Mouse (Mus musculus) gastrocnemius, postnatal 10 days (tissue): Measurements from ENCODE around the gene Slc1a3. TPM values are rescaled to one million over a fixed set of nuclear protein-coding genes. Genes with fewer than 3 reads are reported as not detected.

ENCODE experiments used
- DNase-seq: peaks from one replicate; pipeline ENCODE4 v3.0.0; 2021; ENCODE audit warnings: mixed read lengths
- long read RNA-seq, 2 experiments: library from polyadenylated mRNA; stranded (forward); transcript quantifications; one replicate each; pipeline ENCODE4 v2.0.0; 2021
- total RNA-seq, 2 experiments: library from RNA; stranded (reverse); gene quantifications; 2 replicates each; pipeline ENCODE4 v1.2.3; 2021

Gene Slc1a3
- 1 to 10 TPM; 3.7 to 4.3 TPM for total RNA-seq
- long read RNA-seq, experiment 1, full-length matches to known transcripts = 1 of 3 reads
- long read RNA-seq, experiment 1, partial matches to known transcripts = 0 of 3 reads
- long read RNA-seq, experiment 1, other reads (novel, unspliced or antisense) = 2 of 3 reads
- long read RNA-seq, experiment 2, full-length matches to known transcripts = 1 of 1 reads
- long read RNA-seq, experiment 2, partial matches to known transcripts = 0 of 1 reads
- long read RNA-seq, experiment 2, other reads (novel, unspliced or antisense) = 0 of 1 reads

- DNase-seq = peak; percentile 20
Observed at GRCm38 (mm10) chr15:8710146-8711006, at the start of gene Slc1a3. Gene Slc1a3, minus strand, starts transcription at chr15:8710764.

DNA sequence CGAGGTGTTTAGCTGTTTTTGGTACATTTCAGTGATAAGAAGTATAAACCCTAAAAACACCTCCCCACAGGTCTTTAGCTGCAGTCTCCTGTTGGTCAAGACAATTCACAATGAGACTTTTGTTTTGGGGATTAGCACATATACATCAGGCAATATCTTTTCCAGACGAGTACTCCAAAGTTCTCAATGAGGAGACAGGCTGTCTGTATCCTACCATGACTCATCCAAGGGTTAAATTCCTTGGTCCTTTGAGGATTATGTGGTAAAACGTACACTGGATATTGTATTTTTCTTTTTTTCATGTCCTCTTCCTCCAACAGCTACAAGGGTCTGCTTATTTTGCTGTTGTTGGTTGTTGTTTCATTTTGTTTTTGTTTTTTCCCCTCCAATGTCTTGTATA, 48.5 kb upstream of the Slc1a3 start:
- DNase-seq = no peak

GRCm38 (mm10) chr15:8756441-8756840, 45.9 kb upstream of the Slc1a3 start:
- no peak for DNase-seq

DNA sequence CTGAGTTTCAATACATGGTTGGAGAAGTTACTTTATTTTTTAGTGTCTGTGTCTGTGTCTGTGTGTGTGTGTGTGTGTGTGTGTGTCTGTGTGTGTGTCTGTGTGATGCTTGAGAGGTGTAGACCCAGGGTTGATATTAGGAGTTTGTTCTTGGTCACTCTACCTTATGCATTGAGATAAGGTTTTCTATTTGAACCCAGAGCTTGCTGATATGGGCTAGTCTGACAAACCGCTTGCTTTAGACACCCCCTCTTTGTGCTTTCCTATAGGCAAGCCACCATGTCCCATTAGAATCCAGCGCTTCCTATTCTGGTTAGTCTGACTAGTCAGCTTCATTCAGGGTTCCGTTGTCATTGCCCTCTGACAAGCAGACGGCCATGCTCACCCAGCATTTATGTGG, 39.2 kb upstream of the Slc1a3 start:
- no peak for DNase-seq

DNA sequence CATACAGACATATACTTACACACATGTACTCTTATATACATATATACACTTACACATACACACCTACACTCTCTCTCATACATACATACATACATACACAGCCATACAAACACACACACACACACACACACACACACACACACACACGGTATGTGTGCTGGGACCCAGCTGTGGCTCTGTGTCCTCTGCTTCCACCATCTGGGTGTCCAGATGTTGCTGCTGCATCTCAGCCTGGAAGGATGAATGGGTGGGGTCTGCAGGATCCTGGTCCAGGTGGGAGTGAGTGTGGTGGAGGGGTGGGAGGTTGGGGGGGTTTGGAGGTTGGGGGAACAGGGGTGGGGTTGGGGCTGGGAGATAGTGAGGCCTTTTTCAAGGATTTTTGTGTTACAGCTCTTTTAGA, 38.2 kb upstream of the Slc1a3 start:
- no peak for DNase-seq

DNA sequence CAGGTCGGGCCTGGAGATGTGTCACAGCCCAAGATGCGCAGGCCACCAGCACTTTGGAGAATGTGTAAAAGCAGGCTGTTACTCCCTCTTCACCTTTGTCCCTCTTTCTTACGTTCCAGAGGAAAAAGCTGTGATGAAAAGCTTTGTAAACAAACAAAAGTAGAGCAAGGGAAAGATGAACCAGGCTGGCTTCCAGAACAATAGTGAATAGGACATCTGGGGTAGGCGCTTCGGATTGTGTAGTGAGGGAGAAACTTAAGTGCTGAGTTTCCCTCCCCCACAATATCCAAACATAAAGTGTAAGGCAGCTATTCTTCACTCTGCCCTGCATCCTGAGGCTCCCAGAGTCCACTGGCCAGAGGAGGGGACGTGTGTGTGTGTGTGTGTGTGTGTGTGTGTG, 31.0 kb upstream of the Slc1a3 start:
- no peak for DNase-seq

- no peak for DNase-seq
Observed at GRCm38 (mm10) chr15:8740724-8741123, 30.2 kb upstream of the Slc1a3 start.

- no peak for DNase-seq
Observed at GRCm38 (mm10) chr15:8738156-8738555, 27.6 kb upstream of the Slc1a3 start.

GRCm38 (mm10) chr15:8734363-8734739, 23.8 kb upstream of the Slc1a3 start:
- DNase-seq = no peak

- no peak for DNase-seq
Observed at GRCm38 (mm10) chr15:8733669-8734362, 23.3 kb upstream of the Slc1a3 start.

DNA sequence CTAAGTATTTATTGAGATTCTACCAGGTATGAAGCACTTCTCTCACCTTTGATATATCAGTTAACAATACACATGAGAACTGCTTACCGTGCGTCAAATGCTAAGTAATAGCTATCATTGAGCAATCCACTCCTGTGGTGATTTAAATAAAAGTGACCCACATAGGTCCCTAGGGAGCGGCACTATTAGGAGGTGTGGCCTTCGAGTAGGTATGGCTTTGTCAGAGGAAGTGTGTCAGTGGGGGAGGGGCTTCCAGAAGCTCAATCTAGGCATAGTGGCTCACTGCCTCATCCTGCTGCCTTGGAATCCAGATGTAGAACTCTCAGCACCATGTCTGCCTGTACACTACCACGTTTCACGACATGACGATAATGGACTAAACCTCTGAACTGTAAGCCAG, 18.3 kb upstream of the Slc1a3 start:
- DNase-seq = no peak

DNA sequence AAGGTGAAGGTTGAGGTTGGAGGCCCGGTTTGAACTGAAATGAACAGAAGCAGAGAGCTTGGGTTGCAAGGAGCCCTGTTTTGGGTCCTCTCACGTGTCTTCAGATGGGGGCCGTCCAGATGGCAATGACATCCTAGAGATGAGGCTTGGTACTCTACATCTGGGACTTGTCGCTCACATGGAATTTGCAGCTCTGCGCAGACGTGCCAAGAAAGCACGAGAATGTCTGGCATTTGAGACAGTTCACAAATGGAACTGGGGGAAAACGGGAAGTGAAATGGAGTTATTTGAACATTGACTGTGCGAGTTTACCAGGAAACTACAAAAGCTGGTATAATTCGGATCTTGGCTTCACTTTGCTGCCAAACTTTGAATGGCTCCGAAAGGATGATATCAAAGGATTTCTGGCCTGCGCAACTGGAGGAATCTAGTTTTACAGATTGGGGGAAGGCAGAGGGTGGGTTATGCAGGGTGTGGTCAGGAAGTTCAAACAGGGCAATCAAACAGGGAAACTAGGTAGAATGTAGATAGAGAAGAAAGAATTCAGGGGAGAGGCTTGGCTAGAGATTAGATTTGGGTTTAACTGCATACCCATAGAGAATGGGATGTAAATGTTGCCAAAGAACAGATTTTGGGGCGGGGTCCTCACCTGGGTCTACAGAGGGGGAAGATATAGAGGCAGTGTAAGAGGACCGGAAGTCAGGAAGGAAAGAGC, 12.0 kb upstream of the Slc1a3 start:
- no peak for DNase-seq

DNA sequence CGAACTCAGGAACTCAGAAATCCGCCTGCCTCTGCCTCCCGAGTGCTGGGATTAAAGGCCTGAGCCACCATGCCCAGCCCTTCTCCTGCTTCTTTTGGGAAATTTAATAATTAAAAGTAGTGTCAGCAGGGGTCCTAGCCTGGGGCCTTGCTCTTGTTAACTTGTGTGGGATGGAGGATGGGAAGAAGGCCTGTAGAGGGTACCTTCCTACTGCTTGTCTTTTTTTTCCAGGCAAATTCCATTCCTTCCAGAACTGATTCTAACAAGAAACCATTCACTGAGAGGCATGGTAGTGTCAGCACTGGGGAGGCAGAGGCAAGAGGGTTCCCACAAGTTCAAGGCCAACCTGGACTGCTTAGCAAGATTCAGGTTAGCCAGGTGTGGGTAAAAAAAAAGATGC, 11.2 kb upstream of the Slc1a3 start:
- no peak for DNase-seq

- no peak for DNase-seq
Observed at GRCm38 (mm10) chr15:8721005-8721404, 10.4 kb upstream of the Slc1a3 start.

- no peak for DNase-seq
Observed at GRCm38 (mm10) chr15:8718496-8718895, 7.9 kb upstream of the Slc1a3 start.

DNA sequence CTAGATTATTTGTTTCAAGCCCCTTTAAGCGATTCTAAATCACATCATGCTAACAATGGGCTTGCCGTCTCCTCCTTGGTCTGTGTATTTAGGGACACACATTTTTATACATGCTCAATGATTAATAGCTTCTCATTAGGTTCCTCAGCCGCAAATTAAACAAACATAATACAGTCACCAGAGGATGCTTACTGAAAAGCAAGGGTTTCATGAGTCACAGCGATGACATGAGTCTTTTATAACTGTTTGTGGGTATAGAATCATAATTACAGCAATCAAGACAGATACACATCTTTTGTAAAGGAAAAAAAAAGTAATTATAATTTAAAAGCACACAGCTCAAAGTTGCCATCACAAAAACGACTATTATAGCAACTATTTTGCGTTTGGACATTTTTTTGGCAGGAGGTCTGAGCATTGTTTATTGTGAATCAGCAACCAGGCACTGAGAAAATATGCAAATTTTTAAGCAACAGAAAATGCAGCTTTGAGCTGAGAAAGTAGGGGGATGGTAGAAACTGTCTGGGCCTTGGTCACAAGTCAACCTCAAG, 6.5 kb upstream of the Slc1a3 start:
- DNase-seq = no peak

DNA sequence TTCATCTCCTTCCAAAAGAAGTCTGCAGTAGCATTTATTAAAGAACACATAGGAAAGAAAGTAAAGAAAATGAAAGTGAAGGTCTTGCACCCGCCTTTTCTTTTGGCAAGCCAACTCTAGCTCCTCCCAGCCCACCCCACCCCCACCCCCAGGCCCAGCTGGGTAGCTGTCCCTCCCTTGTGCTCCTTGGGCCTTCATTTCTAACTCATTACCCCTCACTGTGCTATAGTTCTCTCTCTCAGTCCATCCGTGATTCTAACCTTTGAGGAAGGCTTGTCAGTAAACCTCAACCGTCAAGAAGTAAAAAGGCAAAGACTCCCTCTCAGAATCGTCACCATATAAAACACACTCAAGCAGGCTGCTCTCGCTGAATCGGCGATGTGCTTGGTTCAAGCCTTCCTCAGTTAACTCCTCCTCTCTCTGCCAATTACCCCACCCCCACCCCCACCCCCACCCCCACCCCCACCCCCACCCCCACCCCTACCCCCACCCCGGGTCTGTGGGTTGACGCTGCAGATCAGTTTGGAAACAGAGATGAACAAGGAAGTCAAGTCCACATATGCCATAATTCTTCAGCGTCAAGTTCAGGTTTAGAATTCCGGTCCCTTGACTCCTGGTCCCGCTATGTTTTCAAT, 5.9 kb upstream of the Slc1a3 start:
- no peak for DNase-seq

- DNase-seq = no peak
Observed at GRCm38 (mm10) chr15:8715666-8716065, 5.1 kb upstream of the Slc1a3 start.

- DNase-seq = no peak
Observed at GRCm38 (mm10) chr15:8712433-8712984, 1.9 kb upstream of the Slc1a3 start.

GRCm38 (mm10) chr15:8711630-8712310, 1.2 kb upstream of the Slc1a3 start:
- DNase-seq = peak; percentile 14

- DNase-seq = no peak
Observed at GRCm38 (mm10) chr15:8709578-8709977, 986 bp downstream of the Slc1a3 start.
